Mouse (Mus musculus) T-helper 2 cell (primary cell): ENCODE data around the gene Emc6.

ENCODE experiments used
- in situ Hi-C: fragments of 300-600 bp; cut with MboI, MseI; formaldehyde crosslinking; loops from one replicate; pipeline ENCODE4 v1.15.1; 2025; ENCODE audit warnings: high pct_unique_total_duplicates

The Emc6 gene

DNA sequence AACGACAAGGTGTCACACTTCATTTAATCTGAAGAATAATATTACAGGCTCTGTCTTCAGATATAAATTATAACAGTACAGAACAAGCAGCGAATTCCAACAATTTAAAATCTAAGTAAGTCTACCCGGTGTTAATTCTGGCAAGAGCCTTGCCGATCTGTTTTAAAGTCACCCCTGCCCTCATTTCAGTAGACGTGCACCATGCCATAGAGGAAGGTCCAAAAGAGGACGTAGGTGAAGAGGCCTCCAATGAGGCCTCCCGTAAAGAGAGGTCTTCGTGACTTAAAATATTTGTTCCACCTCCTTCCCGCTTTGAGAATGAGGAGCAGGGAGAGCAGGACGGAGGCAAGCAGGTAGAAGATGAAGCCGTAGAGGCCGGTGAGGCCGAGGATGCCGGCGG, 651 bp downstream of the Emc6 start:
- in situ Hi-C loops = loop anchor here (5.0 kb wide), 1 partner anchor 39 kb away; the partner anchor contains the start of gene Haspin

DNA sequence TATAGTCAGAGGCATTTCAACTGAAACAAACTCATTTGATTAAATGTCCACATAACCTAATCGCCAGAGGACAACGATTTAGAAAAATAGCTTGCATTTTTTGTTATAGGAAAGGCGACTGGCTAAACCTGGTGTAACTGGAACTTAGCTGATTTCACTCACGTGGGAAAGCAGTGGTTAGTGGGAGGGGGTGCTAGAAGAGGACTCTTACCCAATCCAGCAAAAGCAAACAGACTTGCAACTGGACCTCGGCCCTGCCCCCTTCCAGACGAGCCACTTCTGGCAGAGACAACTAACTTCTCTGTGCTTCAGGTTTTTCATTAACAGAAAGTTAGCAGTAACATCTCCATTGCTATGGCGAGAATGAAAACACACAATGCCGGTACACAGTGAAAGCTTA, 1.2 kb downstream of the Emc6 start:
- in situ Hi-C loops = loop anchor here (5.0 kb wide), 1 partner anchor 38 kb away; the partner anchor contains the start of gene Haspin

DNA sequence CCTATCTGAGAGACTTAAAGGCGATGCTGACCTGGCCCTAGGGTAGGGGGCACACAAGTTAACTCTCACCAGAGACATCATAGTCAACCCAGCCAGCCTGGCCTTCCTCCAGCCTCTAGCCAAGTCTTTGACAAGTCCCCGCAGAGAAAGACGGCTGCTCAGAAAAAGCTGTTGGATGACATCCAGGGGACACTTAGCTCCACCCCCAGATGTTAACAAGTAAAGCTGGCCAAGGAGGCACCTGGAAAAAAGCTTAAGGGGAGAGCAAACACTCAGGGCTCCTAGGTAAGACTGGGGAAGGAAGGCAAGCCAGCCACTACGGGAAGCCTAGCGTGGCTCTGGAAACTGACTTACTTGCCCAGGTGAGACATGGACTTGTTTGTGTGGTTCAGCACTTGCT, 4.7 kb downstream of the Emc6 start:
- in situ Hi-C loops = no loop called here

DNA sequence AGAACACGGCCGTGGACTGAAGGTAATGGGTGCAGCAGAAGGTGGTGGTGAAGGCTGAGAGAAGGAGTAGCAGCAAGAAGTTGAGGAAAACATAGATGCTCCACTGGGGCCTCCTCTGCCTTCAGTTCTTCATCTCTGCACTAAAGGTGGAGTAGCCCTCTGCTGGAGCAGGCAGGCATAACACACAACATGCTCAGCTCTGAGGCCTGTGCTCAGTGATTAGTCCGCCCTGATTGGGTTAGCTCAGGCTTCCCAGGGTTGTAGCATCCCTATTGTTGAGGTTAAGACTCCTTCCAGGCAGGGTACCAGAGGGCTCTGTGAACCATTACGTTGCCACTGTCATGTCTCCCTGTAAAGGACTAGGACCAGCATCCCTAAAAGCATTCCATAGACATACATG, 7.6 kb downstream of the Emc6 start:
- in situ Hi-C loops = no loop called here

DNA sequence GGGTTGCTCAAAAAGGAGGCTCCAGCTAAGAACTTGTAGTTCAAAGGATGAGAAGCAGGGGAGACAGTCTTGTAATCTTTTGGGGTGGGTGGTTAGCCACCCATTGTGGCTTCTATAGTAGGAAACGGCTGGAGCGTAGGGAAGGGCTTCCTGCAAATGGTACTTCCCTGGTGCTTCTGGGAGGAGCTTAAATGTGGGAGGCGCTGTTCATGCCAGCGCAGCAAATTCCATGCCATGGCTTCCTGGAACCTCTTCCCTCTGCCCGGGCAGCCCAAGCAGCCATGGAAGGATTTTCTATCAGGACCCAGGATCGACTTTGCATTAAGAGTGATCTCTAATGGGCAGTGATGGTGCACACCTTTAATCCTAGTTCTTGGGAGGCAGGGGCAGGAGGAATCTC, 8.3 kb downstream of the Emc6 start:
- in situ Hi-C loops = no loop called here

DNA sequence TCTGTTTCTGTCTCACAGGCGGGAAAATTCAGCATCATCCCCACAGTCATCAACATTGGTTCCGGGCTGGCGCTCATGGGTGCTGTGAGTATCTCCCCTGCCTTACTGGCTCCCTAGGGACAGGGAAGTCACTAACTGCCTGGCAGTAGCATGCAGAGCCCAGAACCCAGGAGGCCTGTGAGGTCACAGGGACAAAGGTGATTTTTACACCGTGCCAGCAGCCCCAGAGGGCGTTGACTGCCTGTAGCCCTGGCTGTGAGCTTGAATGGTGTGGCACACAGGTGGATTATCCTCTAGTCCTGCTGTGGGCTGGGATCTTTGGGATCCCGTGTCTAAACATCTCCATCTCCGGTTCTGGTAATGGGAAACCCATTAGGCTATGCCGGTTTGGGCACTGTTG, 8.8 kb downstream of the Emc6 start:
- in situ Hi-C loops = no loop called here

DNA sequence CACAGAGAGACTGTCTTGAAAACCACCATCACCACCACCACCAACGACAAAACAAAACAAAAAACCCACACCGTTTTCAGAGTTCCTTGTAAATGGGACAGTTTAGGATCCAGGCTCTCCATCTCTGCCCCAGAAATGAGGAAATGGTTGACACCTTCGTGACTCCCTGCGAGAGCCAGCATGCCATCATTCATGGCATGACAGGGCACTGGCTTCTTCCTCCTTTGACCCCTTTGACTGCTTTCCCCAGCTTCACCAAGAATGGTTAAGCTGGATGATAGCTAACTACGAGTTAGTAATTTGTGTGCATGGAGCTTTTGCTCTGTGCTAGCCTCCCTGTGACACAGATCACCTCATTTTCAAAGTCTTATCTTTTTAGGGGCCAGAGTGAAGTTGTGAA, 14.6 kb downstream of the Emc6 start:
- in situ Hi-C loops = no loop called here

DNA sequence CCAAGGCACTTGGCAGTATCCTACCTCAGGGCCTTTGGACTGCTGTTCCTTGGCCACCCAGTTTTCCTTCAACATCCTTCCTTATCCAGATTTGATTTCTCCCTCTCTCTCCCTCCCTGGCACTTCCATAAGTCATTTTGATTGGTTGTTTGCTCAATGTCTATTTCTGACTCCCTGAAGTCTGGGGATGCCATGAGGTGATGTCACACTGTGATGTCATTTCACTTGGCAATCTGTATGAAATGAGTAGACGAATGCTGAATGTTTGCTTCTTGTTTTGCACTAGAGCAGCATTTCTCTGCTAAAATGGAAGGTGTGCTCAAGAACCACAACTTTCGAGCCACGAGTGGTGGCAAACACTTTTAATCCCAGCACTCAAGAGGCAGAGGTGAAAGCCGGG, 15.2 kb downstream of the Emc6 start:
- in situ Hi-C loops = no loop called here

DNA sequence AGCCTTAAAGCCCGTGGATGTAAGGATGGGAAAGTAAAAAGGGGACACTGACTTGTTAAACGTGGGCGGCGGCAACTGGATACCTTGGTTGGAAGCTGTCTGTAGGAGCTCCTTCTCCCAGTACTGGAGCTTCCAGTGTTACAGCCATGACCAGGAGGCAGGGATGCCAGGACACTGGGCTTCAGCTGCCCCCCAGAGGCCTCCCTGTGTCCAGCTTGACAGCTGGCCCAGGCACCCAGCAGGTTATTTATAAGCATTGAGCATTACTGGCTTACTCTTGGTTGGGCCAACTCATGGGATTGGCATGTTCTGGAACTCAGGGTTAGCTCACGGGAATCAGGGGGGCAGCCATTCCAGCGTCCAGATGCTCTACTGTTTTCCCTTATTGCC, 16.0 kb downstream of the Emc6 start:
- in situ Hi-C loops = no loop called here

DNA sequence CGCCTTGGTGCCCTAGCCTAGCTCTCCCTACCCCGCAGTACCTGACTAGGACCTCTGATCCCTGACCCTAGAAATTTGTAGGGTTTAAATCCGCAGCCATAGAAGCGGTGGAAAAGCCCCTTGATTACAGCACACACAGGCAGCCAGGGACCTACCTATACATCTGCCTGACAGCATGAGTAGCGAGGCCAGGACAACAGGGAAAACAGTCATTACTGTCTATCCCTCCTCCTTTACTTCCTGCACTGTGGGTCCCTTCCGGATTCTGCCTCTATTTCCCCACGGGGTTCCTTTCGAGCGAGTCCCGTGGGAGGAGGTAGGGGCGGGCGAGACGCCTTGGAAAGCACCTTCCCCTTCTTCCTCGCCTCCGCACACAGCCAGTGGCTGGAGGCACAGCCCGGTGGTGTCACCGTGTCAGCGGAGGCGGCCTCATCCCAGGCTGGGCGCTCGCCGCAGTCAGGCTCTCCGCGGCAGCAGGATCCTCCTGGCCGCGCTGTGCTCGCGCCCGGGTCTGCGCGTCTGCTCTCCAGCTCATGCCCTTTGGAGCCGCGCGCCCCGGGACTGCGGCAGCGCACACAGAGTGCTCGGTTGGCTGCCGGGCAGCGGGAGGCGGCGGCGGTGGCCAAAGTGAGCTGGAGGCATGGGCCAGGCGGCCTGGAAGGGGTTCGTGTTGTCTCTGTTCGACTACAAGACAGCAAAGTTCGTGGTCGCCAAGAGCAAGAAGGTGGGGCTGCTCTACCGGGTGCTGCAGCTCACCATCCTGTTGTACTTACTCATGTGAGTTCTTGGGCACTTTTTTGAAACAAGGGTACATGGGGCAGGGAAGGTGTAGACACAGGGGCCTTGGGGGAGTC, 16.7 kb downstream of the Emc6 start, which contains the start of gene P2rx5:
Gene P2rx5, plus strand, starts transcription at position 465 of the 854 bp plus-strand sequence.
- in situ Hi-C loops = no loop called here

DNA sequence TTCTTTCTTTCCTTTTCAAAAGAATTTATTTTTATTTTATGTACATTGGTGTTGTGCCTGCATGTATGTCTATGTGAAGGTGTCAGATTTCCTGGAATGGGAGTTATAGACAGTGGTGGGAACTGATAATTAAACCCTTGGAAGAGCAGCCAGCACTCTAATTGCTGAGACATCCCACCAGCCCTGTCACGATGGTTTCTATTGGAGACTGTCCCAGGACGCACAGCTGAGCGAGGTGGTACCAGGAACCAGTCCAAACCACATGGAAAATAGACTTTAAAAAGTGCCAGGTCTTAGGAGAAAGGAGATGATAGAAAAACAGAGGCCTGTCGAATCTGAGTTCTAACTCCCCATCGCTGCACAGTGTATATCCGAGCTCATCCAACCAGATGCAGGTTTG, 21.8 kb downstream of the Emc6 start:
- in situ Hi-C loops = no loop called here

DNA sequence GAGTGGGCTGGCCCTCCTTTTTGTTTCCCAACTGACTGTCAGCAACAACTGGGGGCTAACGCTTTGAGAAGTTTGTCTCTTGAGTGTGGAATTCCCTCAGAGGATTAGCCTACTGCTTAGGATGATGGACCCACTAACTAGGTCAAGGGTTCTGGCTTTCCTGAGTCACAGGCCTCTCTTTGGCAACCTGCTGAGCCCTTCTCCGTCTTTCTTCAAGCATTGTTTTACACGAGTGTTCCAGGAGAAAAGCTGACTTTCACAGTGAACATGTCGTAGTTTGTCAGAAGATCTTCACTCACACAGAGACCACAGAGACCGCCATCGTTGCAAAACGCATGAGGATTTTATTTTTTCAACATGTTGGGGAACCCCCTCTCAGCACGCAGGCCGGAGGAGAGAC, 28.6 kb downstream of the Emc6 start:
- in situ Hi-C loops = loop anchor here (25.0 kb wide), 1 partner anchor 589 kb away; no protein-coding TSS in a partner anchor

DNA sequence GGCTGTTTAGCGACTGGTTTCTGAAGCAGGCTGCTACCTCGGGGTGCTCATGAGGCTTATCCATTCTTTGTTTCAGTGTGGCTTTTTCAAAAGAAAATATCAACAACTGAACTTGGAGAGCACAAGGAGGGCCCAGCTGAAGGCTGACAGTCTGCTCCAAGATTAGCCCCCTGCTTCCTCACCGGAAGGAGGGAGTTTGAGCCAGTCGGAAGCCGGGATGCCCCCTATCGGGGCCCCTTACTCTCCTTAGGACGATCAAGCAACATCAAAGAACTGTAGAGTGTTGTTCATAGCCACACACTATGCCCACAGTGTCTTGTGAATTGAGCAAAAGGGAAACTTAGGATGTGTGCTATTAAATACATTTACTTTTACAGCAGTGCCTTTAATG, 29.9 kb downstream of the Emc6 start:
- in situ Hi-C loops = loop anchor here (25.0 kb wide), 1 partner anchor 590 kb away; no protein-coding TSS in a partner anchor

DNA sequence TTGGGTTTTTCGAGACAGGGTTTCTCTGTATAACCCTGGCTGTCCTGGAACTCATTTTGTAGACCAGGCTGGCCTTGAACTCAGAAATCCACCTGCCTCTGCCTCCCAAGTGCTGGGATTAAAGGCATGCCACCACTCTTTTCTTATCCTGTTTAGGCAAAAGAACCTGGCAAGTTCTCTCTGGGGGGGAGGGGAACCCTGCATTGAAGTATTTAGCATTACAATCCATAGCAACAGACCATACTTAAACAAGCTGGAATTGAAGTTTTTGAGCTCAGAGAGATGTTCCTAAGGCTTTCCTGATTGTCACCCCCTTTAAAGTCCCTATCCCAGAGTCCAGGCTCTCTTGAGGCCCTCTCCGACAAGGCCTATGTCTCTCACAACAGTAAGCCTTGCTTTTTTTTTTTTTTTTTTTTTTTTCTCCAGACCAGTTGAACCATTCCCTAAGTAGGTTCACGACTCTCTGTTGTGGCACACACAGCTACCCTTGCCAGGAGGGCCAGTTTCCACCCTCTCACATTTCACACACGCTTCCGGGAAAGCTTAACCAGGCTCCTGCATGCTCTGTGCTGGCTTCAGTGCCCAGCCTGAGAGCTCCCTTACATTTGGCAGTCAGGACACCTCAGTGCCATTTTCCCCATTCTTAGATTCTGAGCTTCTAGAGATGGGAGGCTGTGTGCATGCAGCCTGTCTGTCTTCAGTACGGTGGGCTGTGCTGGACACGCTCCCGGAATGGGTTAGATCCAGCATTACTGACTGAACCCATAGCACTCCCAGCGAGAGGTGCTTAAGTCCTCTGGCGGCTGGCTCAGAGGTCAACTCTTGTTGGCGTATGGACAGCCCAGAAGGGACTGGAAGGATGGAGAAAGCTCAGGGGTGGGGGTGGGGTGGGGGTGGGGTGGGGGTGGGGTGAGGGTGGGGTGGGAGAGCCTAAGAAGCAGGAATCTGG, 30.5 kb downstream of the Emc6 start:
- in situ Hi-C loops = loop anchor here (25.0 kb wide), 1 partner anchor 591 kb away; no protein-coding TSS in a partner anchor

DNA sequence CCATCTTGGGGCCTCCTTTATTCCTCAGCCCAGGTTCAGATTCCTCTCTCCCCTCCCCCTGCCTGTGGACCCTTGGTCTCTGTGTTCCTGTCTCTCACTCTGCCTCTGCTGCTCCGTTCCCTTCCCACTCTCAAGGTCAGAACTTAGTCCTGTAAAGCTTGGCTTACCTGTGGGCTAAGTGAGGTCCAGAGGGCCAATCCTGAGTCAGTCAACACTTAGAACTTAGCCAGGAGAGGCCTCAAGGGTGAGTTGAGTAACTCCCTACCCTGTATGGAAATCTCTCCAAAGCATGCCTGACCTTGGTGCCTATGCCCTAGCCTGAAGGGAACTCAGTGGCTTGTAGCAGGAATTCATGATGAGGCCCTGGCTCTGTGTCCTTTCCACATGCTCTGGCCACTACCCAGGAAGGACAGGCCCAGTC, 32.6 kb downstream of the Emc6 start:
- in situ Hi-C loops = loop anchor here (25.0 kb wide), 1 partner anchor 593 kb away; no protein-coding TSS in a partner anchor

DNA sequence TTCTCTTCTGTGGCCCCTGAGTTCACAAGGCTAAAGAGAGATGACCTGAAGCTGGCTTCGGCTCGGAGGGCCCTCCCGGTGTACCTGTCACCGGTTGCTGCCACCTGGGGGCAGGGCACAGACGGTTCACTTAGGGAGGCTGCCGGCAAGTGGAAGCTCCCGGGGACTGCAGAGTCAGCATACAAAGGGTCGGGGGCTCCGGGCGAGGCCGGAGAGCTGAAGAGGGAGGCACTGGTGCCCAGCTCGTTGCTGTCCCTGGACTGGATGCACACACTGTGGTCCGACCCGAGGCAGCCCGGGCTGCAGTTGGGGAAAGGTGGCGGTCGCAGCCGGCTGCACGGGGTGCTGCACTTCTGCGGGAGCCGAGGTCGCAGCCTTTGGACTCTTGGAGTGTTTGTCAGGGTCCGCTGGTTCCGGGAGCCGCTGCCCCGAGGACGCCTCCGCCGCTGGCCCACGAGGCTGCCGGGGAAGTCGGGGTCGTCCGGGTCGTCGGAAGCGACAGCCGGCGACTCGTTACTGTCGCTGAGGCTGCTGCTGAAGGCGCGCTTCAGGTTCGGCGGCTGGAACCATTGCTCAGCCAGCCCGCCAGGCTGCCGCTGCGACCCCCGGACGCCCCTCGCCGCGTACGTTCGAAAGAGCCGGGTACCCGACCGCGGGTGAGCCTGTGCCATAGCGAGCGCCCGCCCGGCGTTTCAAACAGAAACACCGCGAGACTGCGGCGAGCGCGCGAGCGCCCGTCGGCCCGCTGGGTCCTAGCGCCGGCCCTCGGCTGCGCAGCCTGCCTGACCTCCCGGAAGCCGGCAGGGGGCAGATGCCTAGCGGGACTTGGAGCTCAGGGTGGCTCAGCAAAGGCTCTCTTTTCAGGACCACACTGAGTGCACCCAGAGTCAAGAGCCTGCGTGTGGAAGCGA, 39.0 kb downstream of the Emc6 start, which contains the start of gene Haspin:
Gene Haspin, minus strand, starts transcription at position 704 of the 911 bp plus-strand sequence.
- in situ Hi-C loops = loop anchor here (5.0 to 25.0 kb wide), 3 partner anchors 39 to 1237 kb away; partner anchors contain the start of genes Emc6 and Tax1bp3

DNA sequence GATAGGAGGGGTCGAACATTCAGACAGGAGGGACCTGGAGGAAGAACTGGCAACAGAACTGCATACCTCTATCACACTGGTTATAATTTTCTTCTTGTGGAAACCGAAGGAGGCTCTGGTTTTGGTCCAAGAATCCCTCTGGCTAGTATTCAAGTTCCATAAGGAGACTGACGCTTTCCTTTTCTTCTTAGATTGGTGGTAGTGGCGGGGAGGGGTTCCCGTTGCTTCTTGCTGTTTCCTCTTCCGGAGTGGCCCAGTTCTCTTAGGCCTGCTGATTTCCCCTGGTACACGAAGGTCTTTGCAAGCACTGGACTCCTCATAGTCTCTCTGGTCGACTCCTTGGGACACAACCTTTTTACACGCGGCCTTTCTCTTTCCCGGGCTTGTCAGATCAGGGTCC, 39.7 kb downstream of the Emc6 start:
- in situ Hi-C loops = loop anchor here (5.0 to 25.0 kb wide), 3 partner anchors 40 to 1238 kb away; partner anchors contain the start of genes Emc6 and Tax1bp3

DNA sequence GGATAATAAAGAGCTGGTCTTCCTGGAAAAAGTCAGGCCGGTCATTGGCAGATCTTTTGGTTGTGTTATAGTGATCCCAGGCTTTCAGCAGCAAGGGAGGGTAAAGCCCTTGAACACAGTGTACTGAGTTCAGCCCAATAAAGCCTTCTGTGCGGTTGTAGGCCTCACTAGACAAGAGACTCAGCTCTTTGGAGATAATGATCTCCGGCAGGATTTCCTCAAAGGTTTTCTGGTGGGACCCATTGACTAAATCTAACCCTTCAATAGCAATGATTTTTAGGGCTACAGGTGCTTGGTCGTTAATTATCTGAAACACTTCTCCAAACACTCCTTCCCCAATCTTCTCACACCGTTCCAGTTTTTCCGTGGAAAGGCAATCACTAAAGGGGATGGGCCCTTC, 40.2 kb downstream of the Emc6 start:
- in situ Hi-C loops = loop anchor here (5.0 to 25.0 kb wide), 3 partner anchors 41 to 1238 kb away; partner anchors contain the start of genes Emc6 and Tax1bp3

DNA sequence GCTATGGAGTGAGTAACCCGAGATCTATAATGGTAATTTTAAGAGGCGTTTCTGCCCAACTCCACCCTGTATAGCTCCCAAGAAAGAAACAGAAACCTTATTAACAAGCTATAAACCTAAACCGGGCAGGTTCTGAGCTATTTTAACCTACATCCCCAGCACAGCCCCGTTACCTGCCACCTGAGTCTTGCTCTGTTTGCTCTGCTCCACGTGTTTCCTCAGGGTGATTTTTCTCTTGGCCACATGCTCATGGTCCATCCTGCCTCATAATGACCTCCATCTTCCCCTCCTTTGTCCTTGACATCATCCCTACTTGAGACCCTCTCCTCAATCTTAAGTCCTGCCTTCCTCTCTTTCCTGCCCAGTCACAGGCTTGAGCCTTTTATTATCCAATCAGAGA, 42.6 kb downstream of the Emc6 start:
- in situ Hi-C loops = loop anchor here (10.0 to 25.0 kb wide), 2 partner anchors 603 to 1241 kb away; no protein-coding TSS in a partner anchor

DNA sequence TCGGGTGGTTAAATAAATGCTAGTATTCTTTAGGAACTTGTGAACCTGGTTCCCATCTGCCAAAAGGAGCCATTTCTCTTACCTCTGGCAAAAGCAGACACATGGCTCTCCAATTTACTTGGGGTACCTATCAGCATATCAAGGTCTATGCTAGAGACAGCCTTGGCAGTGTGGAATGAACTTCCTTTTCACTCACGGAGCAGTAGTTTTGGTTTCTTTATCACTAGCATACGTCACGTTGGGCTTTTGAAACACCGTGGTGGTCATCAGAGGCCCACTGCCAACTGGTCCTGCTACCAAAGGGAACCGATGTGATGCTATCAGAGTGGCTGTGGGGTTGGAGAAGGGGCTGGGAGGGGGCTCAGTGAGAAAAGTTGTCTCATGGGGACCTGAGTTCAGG, 43.8 kb downstream of the Emc6 start:
- in situ Hi-C loops = loop anchor here (10.0 to 25.0 kb wide), 2 partner anchors 604 to 1242 kb away; no protein-coding TSS in a partner anchor
